Mouse (Mus musculus): ENCODE measurements at regions not wholly inside any gene's neighbourhood (a gene's known extent, or its start where the extent isn't known, plus 50 kb on each side); places are given as distances from the start of the nearest gene placed in this dataset.

- TF ChIP-seq CTCF (IDR thresholded peaks at IDR 0.05; ENCODE audit: low read depth, low read length) (no peak), POLR2A (IDR thresholded peaks at IDR 0.05; ENCODE audit: borderline replicate concordance, low read depth, low read length) (no peak)
Observed at GRCm38 (mm10) chr13:31101051-31101450, 127.0 kb downstream of the Gm5447 start.

Measured in bone marrow macrophage, adult 2 months (primary cell).